Mouse (Mus musculus) small intestine, adult 2 months (tissue): ENCODE data around the gene Amer3. TPM values are rescaled to one million over a fixed set of nuclear protein-coding genes. Genes with fewer than 3 reads are reported as not detected.
A peak's percentile ranks its signal among the peaks of the same experiment; 100 is the strongest.
"Not testable (repeated sequence)": the region's sequence is repeated elsewhere in the genome, so short reads cannot be mapped to it uniquely, and the experiment has no call there.

Experiments
- H3K27ac ChIP-seq: fragments of 200-500 bp; 2 replicates; pipeline ENCODE4 v1.5.1; 2012; ENCODE audit warnings: low read depth, low read length, control low read depth, inconsistent platforms; ENCODE audit not compliant: insufficient read depth
- H3K27me3 ChIP-seq: fragments of 200-500 bp; 2 replicates; pipeline ENCODE4 v1.6.1; 2012; ENCODE audit warnings: mild to moderate bottlenecking, moderate library complexity, low read length, inconsistent platforms; ENCODE audit not compliant: control insufficient read depth, insufficient read depth
- H3K36me3 ChIP-seq: fragments of 200-500 bp; 2 replicates; pipeline ENCODE4 v1.6.1; 2012; ENCODE audit warnings: mild to moderate bottlenecking, low read length, control low read depth, inconsistent platforms; ENCODE audit not compliant: control insufficient read depth, insufficient read depth
- H3K4me1 ChIP-seq: fragments of 200-500 bp; 2 replicates; pipeline ENCODE4 v1.6.1; 2012; ENCODE audit warnings: low read length, inconsistent platforms, mixed read lengths; ENCODE audit not compliant: control insufficient read depth, insufficient read depth, insufficient read length
- H3K4me3 ChIP-seq: fragments of 200-500 bp; 2 replicates; pipeline ENCODE4 v1.5.1; 2012; ENCODE audit warnings: low read depth, mild to moderate bottlenecking, control low read depth, inconsistent platforms, low read length, moderate library complexity
- CTCF ChIP-seq: fragments of 200-500 bp; IDR thresholded peaks from 2 replicates; pipeline ENCODE4 v1.5.1; 2012; ENCODE audit warnings: low read depth, mild to moderate bottlenecking, control low read depth, inconsistent platforms, low read length, moderate library complexity, mixed read lengths; ENCODE audit not compliant: insufficient replicate concordance, insufficient read length; ENCODE audit errors: extremely low read depth
- POLR2A ChIP-seq: fragments of 200-500 bp; IDR thresholded peaks from 2 replicates; pipeline ENCODE4 v1.6.1; 2012; ENCODE audit warnings: low read depth, mild to moderate bottlenecking, control low read depth, inconsistent platforms, low read length, moderate library complexity
- WGBS: fragments of 180-500 bp; shearing (Covaris S2); methylation state at CpG from one replicate; pipeline ENCODE4 v1.1.7; 2018; 5-methylcytosine and 5-hydroxymethylcytosine counted together
- polyA plus RNA-seq: library from polyadenylated mRNA; depleted of rRNA; stranded (reverse); fragments of >200 nt; gene quantifications from 2 replicates; pipeline ENCODE4 v1.2.3, GENCODE M21; 2012; rRNA removed

Gene Amer3
- polyA plus RNA-seq, 1 experiment: not detected

DNA sequence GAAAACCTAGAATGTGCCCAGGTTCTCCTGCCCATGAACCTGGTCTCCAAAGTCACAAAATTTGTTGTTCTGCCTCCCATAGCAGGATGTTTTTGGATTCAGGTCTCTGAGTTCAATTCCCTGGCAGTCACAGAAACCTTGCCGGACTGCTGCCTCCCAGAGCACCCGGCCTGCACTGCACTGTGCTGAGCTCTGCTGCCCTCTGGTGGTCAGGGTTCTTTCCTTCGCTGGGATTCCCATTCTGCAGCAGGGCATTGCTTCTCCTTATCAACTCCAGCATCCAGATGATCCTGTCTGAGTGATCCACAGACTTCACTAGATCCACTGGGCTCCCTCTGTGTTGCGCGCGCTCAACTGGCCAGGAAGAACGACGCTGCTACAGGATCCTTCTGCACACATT lies 22.9 kb downstream of the Amer3 start:
- Histone ChIP-seq H3K27me3 (no peaks in the 10 kb centered on the region), H3K36me3 (no peaks in the 10 kb centered on the region), H3K4me1 (no peaks in the 10 kb centered on the region), H3K27ac (no peak overlapping the region), H3K4me3 (no peak overlapping the region)
- TF ChIP-seq CTCF (peak; percentile 86), POLR2A (no peak)
- WGBS: 20% methylated on average over 8 of the region's 8 CpGs

DNA sequence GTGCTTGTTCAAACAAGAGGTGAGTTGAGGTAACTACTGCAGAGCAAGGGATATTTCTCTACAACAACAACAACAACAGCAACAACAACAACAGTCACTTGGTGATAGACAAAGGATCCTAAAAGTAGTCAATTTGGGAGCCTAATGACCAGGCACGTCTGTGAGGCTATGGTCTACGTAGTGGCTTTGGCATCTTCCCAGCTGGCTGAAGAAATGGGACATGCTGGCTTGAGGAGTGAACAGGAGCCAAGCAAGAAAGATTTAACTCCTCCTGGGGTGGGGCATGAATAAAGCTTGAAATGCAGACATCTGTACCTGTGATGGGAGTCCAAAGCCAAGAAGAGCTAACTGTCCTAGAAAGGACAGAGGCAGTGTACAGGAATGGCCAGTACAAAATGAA lies 34.3 kb downstream of the Amer3 start:
- 71% methylated on average over 2 of the region's 2 CpGs for WGBS
- Histone ChIP-seq H3K4me1 (no peaks in the 10 kb centered on the region), H3K36me3 (no peaks in the 10 kb centered on the region), H3K27me3 (no peaks in the 10 kb centered on the region; the same call in 1 of the 2 replicates), H3K4me3 (no peak overlapping the region), H3K27ac (no peak overlapping the region)
- TF ChIP-seq POLR2A (no peak), CTCF (no peak)

DNA sequence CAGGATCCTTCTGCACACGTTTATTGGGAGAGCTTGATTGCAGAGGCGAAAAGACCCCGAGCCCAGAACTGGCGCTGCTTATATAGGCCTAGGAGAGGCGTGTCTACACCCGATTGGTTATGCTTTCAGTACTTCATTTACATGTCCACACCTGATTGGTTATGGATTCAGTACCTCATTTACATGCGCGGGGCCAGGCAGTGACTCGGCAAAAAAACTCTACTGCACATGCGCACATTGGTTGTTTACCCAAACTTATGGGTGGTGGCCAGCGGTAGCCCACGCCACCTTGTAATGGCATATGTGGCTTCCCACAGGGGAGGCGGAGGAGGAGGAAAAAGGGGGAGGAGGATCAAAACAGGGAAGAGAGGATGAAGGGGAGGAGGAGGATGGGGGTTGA lies 40.7 kb downstream of the Amer3 start:
- H3K27me3 ChIP-seq, H3K27ac ChIP-seq, H3K4me3 ChIP-seq, H3K4me1 ChIP-seq, H3K36me3 ChIP-seq: not testable (repeated sequence)
- 91% methylated on average over 13 of the region's 13 CpGs for WGBS

DNA sequence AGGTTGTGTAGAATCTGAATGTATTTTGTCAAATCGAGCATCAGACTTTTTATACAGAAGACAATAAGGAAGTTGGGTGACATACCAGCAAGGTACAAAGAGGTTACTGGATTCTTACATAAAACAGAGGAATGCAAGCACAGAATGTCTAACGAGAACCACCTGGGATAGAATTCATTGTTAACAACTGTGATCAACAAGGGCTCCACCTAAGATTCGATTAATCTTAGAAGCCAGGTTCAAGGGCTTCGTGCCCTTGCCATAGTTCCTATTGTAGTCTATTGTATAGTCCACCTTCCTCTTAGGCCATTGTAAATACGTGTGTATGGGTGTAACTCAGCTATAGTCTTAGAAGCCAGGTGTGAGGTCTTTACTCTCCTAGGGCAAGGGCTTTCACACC lies 41.3 kb downstream of the Amer3 start:
- not testable (repeated sequence) for H3K36me3 ChIP-seq, H3K27me3 ChIP-seq, H3K27ac ChIP-seq, H3K4me3 ChIP-seq, H3K4me1 ChIP-seq
- WGBS: 85% methylated on average over 5 of the region's 5 CpGs

DNA sequence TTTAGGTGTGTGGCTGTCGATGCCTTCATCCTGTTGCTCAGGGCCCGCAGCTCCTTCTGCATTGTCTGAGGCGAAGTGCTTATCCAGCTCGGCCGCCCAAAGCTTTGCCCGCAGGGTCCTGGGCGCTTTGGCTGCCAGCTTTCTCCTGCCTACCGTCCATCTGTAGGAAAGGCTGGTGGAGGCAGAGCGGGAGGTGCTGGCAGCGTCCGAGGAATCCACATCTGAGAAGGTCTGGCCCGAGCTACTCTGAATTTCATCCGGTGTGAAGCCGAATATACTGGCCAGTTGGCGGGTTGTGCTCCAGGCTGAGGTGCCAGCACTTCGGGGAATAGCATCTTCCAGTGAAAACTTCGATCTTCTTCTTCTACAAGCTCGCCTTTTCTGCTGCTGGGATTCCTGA lies 56.3 kb downstream of the Amer3 start:
- H3K27ac ChIP-seq: no peak overlapping the region
- H3K4me3 ChIP-seq: no peak overlapping the region
- no peaks in the 10 kb centered on the region for H3K36me3 ChIP-seq
- no peaks in the 10 kb centered on the region for H3K27me3 ChIP-seq
- WGBS: 80% methylated on average over 18 of the region's 18 CpGs
- H3K4me1 ChIP-seq: no peaks in the 10 kb centered on the region
- TF ChIP-seq POLR2A (no peak), CTCF (no peak)

Other genes starting within 250 kb of the Amer3 start
- 12.5 and 12.6 TPM in 2 replicates for gene Ccdc115, start 140.0 kb upstream of the Amer3 start, polyA plus RNA-seq
- 19.3 and 45.4 TPM in 2 replicates for gene Imp4, start 139.8 kb upstream of the Amer3 start, polyA plus RNA-seq
- 242 and 351 TPM in 2 replicates for gene Ptpn18, start 119.9 kb upstream of the Amer3 start, polyA plus RNA-seq
- gene Prss39, start 81.2 kb upstream of the Amer3 start, polyA plus RNA-seq: not detected in 2 replicates
- not detected in 2 replicates for gene Cfc1, start 44.0 kb upstream of the Amer3 start, polyA plus RNA-seq
- gene Prss40, start 18.7 kb upstream of the Amer3 start, polyA plus RNA-seq: not detected in 2 replicates